Mouse (Mus musculus) frontal cortex, postnatal 36 days (tissue): Measurements from ENCODE around the gene Krt39.

Experiments used
- DNase-seq, 2 experiments: peaks; one replicate each; pipeline ENCODE4 v3.0.0; 2022; ENCODE audit warnings: low spot score in 2 of 2

Krt39 gene

GRCm38 (mm10) chr11:99471946-99472345, 49.2 kb downstream of the Krt39 start:
- no peak for DNase-seq

- DNase-seq: no peak
These were observed 51.9 kb downstream of the Krt39 start for GRCm38 (mm10) chr11:99469228-99469627.

- no peak for DNase-seq
These were observed 52.6 kb downstream of the Krt39 start for GRCm38 (mm10) chr11:99468566-99468965.

- peak; percentile 44 to 50 for DNase-seq
These were observed 54.8 kb downstream of the Krt39 start for GRCm38 (mm10) chr11:99466316-99466715.

- DNase-seq: peak; percentile 84 to 87
These were observed 56.3 kb downstream of the Krt39 start for GRCm38 (mm10) chr11:99464836-99465235.
